Mouse (Mus musculus): ENCODE data around the gene Dnttip1.

DNA sequence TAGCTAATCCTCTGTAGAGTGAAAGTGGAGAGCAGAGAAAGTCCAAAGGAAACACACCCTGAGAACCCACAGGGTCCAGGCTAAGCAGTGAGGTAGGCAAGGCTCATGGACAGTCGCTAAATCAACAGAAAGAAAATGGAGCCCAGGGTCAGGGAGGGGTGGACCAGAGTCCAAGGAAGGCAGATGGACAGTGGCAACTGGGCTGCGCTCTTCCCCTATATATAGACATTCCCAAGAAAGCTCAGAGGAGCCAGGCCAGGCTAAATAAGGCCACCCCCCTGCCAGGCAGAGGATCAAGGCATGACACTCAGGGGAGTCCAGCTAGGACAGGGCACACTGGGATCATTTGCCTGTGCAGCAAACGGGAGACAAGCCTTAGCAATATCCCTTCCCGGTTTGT lies 36.1 kb downstream of the Dnttip1 start:
- TF ChIP-seq POLR2AphosphoS2 (IDR thresholded peaks at IDR 0.05; ENCODE audit: low read depth, low read length), result no peak
- TF ChIP-seq MAX (IDR thresholded peaks at IDR 0.05; ENCODE audit: low read length), result no peak
- no peak for TF ChIP-seq CTCF (conservative IDR thresholded peaks at IDR 0.05 in 1 of 2, IDR thresholded peaks at IDR 0.05 in 1 of 2; ENCODE audit: low read depth in 2 of 2, low read length in 2 of 2)
- TF ChIP-seq MXI1 (IDR thresholded peaks at IDR 0.05; ENCODE audit: low read depth, low read length), result no peak
- TF ChIP-seq E2F4 (IDR thresholded peaks at IDR 0.05; ENCODE audit: insufficient replicate concordance, low read depth, low read length), result no peak
- no peak for TF ChIP-seq ZMIZ1 (IDR thresholded peaks at IDR 0.05; ENCODE audit: low read depth, low read length)
- no peak for TF ChIP-seq SIN3A (IDR thresholded peaks at IDR 0.05; ENCODE audit: low read length)
- TF ChIP-seq TBP (conservative IDR thresholded peaks at IDR 0.05; ENCODE audit: low read depth, low read length), result no peak
- no peak for TF ChIP-seq POLR2A (IDR thresholded peaks at IDR 0.05; ENCODE audit: low read depth, low read length)
- TF ChIP-seq MAFK (IDR thresholded peaks at IDR 0.05; ENCODE audit: insufficient replicate concordance, low read length), result no peak
- TF ChIP-seq KAT2A (IDR thresholded peaks at IDR 0.05; ENCODE audit: insufficient replicate concordance, low read length), result no peak
- no peak for TF ChIP-seq EP300 (IDR thresholded peaks at IDR 0.05; ENCODE audit: low read length)
- no peak for TF ChIP-seq MEF2A (IDR thresholded peaks at IDR 0.05; ENCODE audit: borderline replicate concordance, low read depth, low read length)
